Mouse (Mus musculus) v-Abl transformed pro-B cells (cell line): Measurements from ENCODE around the gene Rbm10.

Source experiments
- in situ Hi-C, 2 experiments: fragments of 400-800 bp; cut with MboI; formaldehyde crosslinking; loops; one replicate each; pipeline ENCODE4 v1.15.1; 2025; ENCODE audit not compliant: unreplicated experiment in 2 of 2

Rbm10 gene

DNA sequence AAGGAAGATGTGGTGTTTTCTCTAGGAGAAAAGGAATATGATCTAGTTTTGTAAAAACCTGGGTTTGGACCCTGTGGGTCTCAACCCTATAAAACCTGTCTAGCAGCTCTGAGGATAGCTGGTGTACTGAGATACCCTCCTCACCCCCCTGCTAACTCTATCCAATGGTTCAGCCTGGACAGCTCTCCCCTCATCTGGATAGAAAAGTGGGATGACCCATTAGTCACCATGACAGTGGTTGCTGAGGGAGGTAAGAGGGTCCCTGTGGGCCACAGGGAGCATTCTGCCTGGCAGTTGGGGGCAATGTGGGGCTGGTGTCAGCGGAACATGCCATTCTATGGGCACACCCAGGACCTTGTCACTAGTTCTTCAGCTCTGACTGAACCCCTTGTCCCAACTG, 75.3 kb downstream of the Rbm10 start:
- in situ Hi-C loops: no loop called here

DNA sequence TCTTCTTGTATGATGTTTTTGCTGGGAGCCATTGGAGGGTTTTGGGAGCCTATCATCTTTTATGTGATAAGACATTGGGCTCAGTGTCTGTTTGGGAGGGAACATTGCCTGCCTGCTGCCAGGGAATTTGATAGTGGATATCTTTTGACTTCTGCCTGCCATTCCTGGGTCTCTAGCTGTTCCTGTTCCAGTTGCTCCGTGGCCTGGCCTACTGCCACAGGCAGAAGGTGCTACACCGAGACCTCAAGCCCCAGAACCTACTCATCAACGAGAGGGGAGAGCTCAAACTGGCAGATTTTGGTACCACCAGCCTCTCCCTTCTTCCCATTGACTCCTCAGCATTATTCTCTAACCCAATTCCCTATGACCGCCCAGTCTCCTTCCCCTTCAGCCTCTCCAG, 78.5 kb downstream of the Rbm10 start:
- in situ Hi-C loops: no loop called here
